Mouse (Mus musculus) heart, postnatal 0 days (tissue): ENCODE results near the gene Hdac4. TPM values are rescaled to one million over a fixed set of nuclear protein-coding genes. Genes with fewer than 3 reads are reported as not detected.

Experiments used
- ATAC-seq: fragments of 200-750 bp; cut with Nextera tagmentation; 2 replicates; pipeline ENCODE4 v1.8.0; 2017; ENCODE audit warnings: low read depth, moderate number of reproducible peaks, moderate library complexity; ENCODE audit not compliant: insufficient read depth
- DNase-seq: peaks from one replicate; pipeline ENCODE4 v3.0.0-alpha.2; 2016; ENCODE audit warnings: low spot score
- H3K27ac ChIP-seq: fragments of 300-500 bp; sonication (generic); 2 replicates; pipeline ENCODE4 v1.5.1; 2014; ENCODE audit warnings: low read depth, mild to moderate bottlenecking
- H3K27me3 ChIP-seq: fragments of 300-500 bp; sonication (generic); 2 replicates; pipeline ENCODE4 v1.6.1; 2014; ENCODE audit warnings: low read length, mixed read lengths; ENCODE audit not compliant: control insufficient read depth, insufficient read depth
- H3K36me3 ChIP-seq: fragments of 300-500 bp; sonication (generic); replicated peaks from 2 replicates; pipeline ENCODE4 v1.6.1; 2014; ENCODE audit warnings: low read length, mixed read lengths; ENCODE audit not compliant: control insufficient read depth, insufficient read depth
- H3K4me1 ChIP-seq: fragments of 300-500 bp; sonication (generic); 2 replicates; pipeline ENCODE4 v1.6.1; 2014; ENCODE audit warnings: antibody characterized with exemption; ENCODE audit not compliant: control insufficient read depth, insufficient read depth
- H3K4me2 ChIP-seq: fragments of 300-500 bp; sonication (generic); 2 replicates; pipeline ENCODE4 v1.6.1; 2014; ENCODE audit warnings: low read depth, mild to moderate bottlenecking, low read length, moderate library complexity
- H3K4me3 ChIP-seq: fragments of 300-500 bp; sonication (generic); 2 replicates; pipeline ENCODE4 v1.5.1; 2014; ENCODE audit warnings: low read depth, low read length
- H3K9ac ChIP-seq: fragments of 300-500 bp; sonication (generic); replicated peaks from 2 replicates; pipeline ENCODE4 v1.6.1; 2014; ENCODE audit warnings: low read depth, low read length, mixed read lengths
- H3K9me3 ChIP-seq: fragments of 300-500 bp; sonication (generic); replicated peaks from 2 replicates; pipeline ENCODE4 v1.6.1; 2016; ENCODE audit warnings: low read length; ENCODE audit not compliant: control insufficient read depth
- CTCF ChIP-seq: IDR thresholded peaks from 2 replicates; pipeline ENCODE4 v1.5.1; 2016; ENCODE audit warnings: antibody characterized with exemption, control low read depth, low read depth
- EP300 ChIP-seq: IDR thresholded peaks from 2 replicates; pipeline ENCODE4 v1.6.1; 2016; ENCODE audit warnings: antibody characterized with exemption, low read depth
- WGBS: fragments of 180-500 bp; shearing (Covaris S2); extraction: QIAGEN DNeasy Blood & Tissue Kit; methylation state at CpG from one replicate; pipeline ENCODE4 v1.1.7; 2014; 5-methylcytosine and 5-hydroxymethylcytosine counted together
- polyA plus RNA-seq: library from polyadenylated mRNA; unstranded; fragments of >200 nt; fragmentation: Nextera tagmentation; extraction: Ambion mirVana; gene quantifications from 2 replicates; pipeline ENCODE4 v1.2.1, GENCODE M21; 2015
- total RNA-seq: library from RNA; depleted of rRNA; stranded (reverse); fragments of >200 nt; gene quantifications from 2 replicates; pipeline ENCODE4 v1.2.3, GENCODE M21; 2014; ENCODE audit warnings: low replicate concordance

Gene Hdac4
- total and polyA plus RNA-seq, 2 experiments from 2014 or later, result 6.8 to 13.0 TPM

DNA sequence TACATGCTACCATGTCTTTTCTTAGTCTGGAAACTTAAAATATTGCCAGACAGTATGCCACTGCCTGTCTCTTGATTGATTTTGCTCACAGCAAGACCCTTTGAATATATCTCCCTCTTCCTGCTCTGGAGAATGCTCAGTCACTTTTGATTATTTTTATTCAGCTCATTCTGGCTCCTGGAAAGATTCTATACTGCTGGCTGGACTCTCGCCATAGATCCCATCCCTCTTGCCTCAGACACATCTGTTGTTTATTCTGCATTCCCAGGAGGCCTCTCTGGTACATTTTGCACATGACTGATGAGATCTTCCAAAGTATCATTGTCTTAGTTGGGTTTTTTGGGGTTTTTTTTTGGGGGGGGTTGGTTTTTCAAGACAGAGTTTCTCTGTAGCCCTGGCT lies 45.3 kb downstream of the Hdac4 start:
- Histone ChIP-seq H3K9me3 (no peaks in the 10 kb centered on the region), H3K4me2 (no peak overlapping the region), H3K4me1 (no peaks in the 10 kb centered on the region), H3K27me3 (no peaks in the 10 kb centered on the region), H3K9ac (no peak overlapping the region), H3K27ac (no peak overlapping the region), H3K36me3 (peaks cover 9% of the 10 kb centered on the region; the same call in 1 of the 2 replicates), H3K4me3 (no peak overlapping the region)
- ATAC-seq (no peak), DNase-seq (no peak)
- TF ChIP-seq EP300 (no peak), CTCF (no peak)
- 65% methylated on average over 1 of the region's 1 CpGs for WGBS

GRCm38 (mm10) chr1:92148527-92148926 lies 47.0 kb downstream of the Hdac4 start:
- Histone ChIP-seq H3K27me3 (no peaks in the 10 kb centered on the region), H3K9ac (no peak overlapping the region), H3K27ac (no peak overlapping the region), H3K4me1 (peaks cover 8% of the 10 kb centered on the region; the same call in 1 of the 2 replicates), H3K4me2 (no peak overlapping the region), H3K36me3 (peaks cover 9% of the 10 kb centered on the region; the same call in 1 of the 2 replicates), H3K4me3 (no peak overlapping the region), H3K9me3 (no peaks in the 10 kb centered on the region)
- TF ChIP-seq EP300 (no peak), CTCF (no peak)
- ATAC-seq (no peak), DNase-seq (no peak)
- 89% methylated on average over 1 of the region's 1 CpGs for WGBS

GRCm38 (mm10) chr1:92144868-92145534 lies 50.5 kb downstream of the Hdac4 start:
- H3K4me2 ChIP-seq, result no peak overlapping the region
- ATAC-seq (no peak), DNase-seq (no peak)
- no peaks in the 10 kb centered on the region for H3K9me3 ChIP-seq
- no peak overlapping the region for H3K9ac ChIP-seq
- TF ChIP-seq EP300 (no peak), CTCF (no peak)
- H3K27me3 ChIP-seq, result no peaks in the 10 kb centered on the region
- H3K4me1 ChIP-seq, result peaks cover 8% of the 10 kb centered on the region; the same call in 1 of the 2 replicates
- H3K27ac ChIP-seq, result no peak overlapping the region
- 86% methylated on average over 6 of the region's 6 CpGs for WGBS
- no peak overlapping the region for H3K4me3 ChIP-seq
- peaks cover 9% of the 10 kb centered on the region; the same call in 1 of the 2 replicates for H3K36me3 ChIP-seq

DNA sequence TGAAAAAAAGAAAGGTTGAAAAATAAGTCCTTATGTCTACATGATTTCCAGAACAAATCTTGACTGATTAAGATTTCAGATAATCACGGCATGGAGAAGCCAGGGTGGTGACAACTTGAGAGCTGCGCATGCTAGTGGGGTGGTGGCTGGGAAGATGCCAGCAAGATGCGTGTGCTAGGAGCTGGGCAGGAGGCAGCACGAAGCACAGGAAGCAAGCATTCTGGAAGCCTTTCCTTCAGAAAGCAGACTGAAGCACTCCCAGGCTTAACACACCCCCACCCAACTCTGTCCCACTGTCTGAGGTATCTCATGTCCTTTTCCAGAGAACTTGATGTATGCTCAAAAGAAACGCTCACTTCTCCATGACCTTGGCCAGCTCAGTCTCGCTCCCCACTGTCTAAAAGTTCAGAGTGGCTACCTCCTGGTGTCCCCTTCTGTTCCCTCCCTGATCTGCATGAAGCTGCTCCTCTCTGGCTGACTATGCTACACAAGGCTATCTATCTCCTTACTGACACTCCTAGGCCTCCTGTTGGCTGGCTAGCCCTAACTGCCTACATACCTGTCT lies 52.1 kb downstream of the Hdac4 start:
- H3K9ac ChIP-seq, result no peak overlapping the region
- H3K27me3 ChIP-seq, result no peaks in the 10 kb centered on the region
- ATAC-seq, result no peak
- peaks cover 9% of the 10 kb centered on the region; the same call in 1 of the 2 replicates for H3K4me1 ChIP-seq
- peaks cover 9% of the 10 kb centered on the region; the same call in 1 of the 2 replicates for H3K36me3 ChIP-seq
- no peak overlapping the region for H3K27ac ChIP-seq
- no peaks in the 10 kb centered on the region for H3K9me3 ChIP-seq
- H3K4me2 ChIP-seq, result no peak overlapping the region
- TF ChIP-seq EP300 (no peak), CTCF (no peak)
- H3K4me3 ChIP-seq, result no peak overlapping the region
- 61% methylated on average over 6 of the region's 6 CpGs for WGBS
- DNase-seq, result no peak

DNA sequence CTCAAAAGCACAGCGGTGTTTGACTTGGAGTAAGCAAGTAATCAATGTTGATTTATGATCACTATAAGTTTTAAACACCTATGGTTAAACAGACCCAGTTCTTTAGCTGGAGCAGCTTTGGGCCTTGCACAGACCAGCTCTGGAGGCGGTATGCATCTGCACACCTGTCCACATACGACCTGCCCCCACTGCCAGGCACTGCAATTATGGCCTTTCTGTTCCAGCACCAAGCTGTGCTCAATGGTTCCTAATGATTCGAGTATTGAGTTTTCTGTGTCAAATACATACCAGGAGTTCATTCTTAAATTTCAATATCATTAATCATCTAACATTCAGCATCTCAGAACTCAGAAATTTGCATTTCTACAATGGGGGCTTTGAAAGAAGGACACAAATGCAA lies 52.7 kb downstream of the Hdac4 start:
- H3K4me2 ChIP-seq, result no peak overlapping the region
- ATAC-seq, result no peak
- 88% methylated on average over 4 of the region's 4 CpGs for WGBS
- no peaks in the 10 kb centered on the region for H3K9me3 ChIP-seq
- peaks cover 15% of the 10 kb centered on the region for H3K4me1 ChIP-seq
- peaks cover 9% of the 10 kb centered on the region; the same call in 1 of the 2 replicates for H3K36me3 ChIP-seq
- no peak overlapping the region for H3K4me3 ChIP-seq
- TF ChIP-seq CTCF (no peak), EP300 (no peak)
- no peak for DNase-seq
- H3K9ac ChIP-seq, result no peak overlapping the region
- no peaks in the 10 kb centered on the region for H3K27me3 ChIP-seq
- no peak overlapping the region for H3K27ac ChIP-seq

- no peak for ATAC-seq
- DNase-seq, result no peak
- no peak overlapping the region for H3K4me3 ChIP-seq
- no peak overlapping the region for H3K4me2 ChIP-seq
- TF ChIP-seq EP300 (no peak), CTCF (no peak)
- H3K9me3 ChIP-seq, result no peaks in the 10 kb centered on the region
- 93% methylated on average over 4 of the region's 4 CpGs for WGBS
- no peak overlapping the region for H3K9ac ChIP-seq
- no peaks in the 10 kb centered on the region for H3K36me3 ChIP-seq
- no peak overlapping the region for H3K27ac ChIP-seq
- H3K4me1 ChIP-seq, result peaks cover 21% of the 10 kb centered on the region
- H3K27me3 ChIP-seq, result no peaks in the 10 kb centered on the region
Measured at GRCm38 (mm10) chr1:92139001-92139400, 56.5 kb downstream of the Hdac4 start.
